Mouse (Mus musculus) forelimb bud, embryonic 11.5 days (tissue): ENCODE measurements around the gene Timm22.

ENCODE experiments used
- DNase-seq: peaks from one replicate; pipeline ENCODE4 v3.0.0-alpha.2; 2012; ENCODE audit warnings: low read depth, low spot score

Gene Timm22

DNA sequence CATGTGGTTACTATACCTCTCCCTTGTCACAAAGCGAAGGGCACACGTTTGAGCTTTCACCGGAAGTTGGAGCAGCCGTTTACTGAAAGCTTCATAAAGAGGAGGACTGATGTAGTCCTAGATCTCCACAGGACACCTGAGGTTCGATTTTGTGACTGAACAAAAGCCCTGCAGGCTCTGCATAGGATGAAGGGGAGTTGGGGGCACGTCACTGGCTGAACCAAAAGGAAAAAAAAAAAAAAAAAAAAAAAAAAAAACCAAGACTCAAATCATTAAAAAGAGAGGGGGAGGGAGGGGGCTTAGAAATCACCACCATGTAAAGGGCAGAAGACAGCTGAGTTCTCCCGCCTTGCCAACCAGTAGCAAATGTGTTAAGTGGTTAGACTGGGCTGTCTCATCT lies 18.0 kb upstream of the Timm22 start:
- no peak for DNase-seq

DNA sequence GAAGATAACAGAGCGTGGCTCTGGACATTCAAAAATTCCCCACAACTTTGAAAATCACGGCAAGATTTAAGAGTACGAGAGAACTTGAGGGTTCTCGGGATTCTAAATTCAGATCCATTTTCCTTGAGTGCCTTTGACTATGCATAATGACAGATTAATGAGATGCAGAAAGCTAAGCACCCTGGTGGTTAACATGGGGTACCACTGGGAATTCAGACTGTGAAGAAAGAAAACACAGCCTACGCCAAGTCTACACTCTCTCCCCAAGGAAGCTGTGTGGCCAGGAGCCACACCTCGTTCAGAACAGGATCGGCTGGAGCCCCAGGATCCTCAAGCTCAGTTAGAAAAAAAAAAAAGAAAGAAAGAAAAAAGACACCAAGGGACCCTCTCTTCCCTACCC lies 14.2 kb upstream of the Timm22 start:
- no peak for DNase-seq

DNA sequence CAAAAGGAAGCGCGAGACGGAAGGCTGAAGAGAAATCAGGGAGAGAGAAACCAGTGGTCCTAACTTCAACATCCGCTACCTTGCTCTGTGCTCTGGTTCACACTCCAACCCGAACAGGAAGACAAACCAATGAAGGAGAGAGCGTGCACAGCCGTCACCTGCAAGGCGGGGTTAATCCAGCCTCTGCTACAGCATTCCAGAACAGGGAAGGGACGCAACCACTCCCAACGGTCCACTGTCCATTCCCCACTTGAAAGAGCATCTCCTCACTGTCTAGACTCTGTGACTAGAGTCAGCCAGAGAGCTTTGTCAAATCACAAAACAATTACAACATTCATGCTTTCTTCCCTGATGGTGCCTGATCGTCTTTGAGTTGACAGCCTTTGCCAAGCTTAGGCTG lies 13.8 kb upstream of the Timm22 start:
- DNase-seq, result no peak

DNA sequence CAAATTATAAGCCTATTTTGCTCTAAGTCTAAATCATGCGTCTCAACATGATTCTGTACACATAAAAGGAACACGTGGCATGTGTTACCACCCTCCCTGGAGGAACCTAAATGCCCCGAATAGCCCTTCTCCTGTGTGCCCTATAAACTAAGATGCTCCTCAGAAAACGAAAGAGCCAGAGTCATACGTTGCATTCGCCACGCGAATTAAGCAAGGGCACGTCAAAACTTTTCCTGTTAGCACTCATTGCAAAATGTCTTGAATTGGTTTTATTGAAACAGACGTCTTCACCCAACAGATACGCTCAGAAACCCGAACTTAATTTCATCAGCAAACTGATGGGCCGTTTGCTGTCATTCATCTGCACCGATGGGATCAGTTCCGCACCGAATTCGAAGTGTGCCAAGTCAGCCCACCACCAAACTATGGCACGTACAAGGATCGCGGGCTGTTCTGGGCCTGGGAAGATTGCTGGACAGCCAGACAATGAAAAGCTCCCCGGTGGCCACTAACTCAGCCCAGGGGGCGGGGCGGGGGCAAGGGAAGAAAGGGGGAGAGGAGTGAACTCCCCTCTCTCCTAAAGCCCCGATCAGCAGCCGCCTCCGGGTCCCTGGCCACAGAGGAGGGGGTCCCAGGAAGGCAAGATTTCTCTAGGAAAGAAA lies 9.0 kb upstream of the Timm22 start:
- peak; percentile 36 for DNase-seq

DNA sequence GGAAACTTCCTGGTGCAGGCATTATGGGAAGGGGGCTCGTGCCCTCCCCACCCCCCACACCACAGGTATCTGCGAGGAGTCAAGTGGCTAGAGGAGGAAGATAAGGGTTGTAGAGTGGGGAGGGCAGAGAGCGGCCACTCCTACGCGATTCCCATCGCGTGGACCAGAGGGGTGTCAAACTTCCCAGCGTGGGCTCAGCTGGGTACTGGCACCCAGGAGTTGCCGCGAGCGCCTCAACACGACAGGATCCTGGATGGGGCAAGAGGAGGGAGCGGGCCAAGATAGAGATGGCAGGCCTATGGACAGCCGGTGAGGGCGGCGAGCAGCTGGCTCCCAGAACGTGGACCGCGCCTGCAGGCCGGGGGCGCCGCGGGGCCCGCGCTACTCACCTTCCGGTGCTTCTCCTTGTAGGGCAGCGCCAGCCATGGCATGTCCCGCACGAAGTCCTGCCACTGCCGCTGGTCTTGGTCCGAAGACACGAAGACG lies 8.4 kb upstream of the Timm22 start:
- DNase-seq, result no peak

DNA sequence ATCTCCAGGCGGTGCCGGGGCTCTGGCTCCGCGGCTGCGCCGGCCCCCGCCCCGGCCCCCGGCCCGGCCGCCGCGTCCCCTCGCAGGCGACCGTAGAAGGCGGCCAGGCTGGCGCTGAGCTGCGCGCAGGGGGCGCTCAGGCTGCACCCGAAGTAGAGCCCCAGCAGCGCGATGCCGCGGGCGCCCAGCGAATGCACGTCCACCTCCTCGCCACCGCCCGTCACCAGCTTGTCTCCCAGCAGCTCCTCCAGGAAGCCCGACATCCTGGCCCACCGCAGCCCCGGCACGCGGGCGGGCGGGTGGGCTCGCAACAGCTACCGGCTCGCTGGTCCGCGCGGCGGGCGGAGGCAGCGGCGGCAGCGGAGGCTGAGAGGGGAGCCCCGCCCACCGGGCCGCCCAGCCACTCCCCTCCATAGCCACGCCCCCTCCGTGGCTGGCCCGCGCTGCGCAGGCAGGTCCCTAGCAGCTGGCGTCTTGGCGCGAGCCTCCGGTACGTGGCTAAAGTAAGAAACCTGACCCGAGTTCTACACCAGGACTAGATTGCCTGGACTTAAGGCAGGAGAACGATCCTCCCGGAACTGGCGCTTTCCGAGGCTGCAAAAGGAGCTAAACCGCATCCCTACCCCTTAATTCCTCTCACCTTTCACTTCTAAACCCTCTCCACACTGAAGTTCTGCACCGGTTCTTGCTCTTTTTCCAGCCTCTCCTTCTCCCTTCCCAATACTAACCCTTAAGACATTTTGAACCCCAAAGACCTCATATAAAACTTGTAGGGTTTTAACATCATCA lies 7.8 kb upstream of the Timm22 start, which contains the start of gene Nxn:
TSS of gene Nxn (minus strand) at position 343 of the 789 bp plus-strand sequence.
- peak; percentile 91 for DNase-seq

DNA sequence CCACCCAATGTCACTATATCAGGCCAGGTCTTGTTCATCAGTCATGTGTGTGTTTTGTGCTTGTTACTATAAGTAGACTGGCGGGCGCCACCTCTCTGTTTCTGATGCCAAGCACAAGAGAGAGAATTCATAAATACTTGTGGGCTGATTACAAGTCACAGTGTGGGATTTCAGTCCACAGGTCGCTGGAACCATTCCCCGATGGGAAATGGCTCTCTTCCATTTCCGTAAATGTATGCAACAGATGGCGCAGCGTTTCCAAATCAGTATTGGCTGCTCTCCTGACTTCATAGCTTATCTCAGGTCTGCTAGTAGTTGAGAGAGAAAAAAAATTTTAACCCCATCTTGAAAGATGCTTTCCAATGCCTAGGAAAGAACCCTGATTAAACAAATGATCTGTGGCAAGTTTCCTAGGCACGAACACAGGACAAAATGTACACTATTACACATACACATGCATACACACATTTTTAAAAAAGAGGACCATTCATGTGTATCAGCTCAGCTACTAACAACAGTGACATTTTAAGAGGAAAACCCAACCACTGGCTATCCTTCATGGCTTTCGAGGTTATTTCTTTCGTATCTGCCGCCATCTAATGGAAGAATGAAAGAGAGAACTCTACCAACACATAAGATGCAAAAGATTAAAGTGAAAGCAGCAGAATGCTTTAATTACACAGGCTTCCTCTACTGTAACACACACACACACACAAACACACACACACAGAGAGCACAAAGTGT lies 7.0 kb upstream of the Timm22 start:
- peak; percentile 58 for DNase-seq

DNA sequence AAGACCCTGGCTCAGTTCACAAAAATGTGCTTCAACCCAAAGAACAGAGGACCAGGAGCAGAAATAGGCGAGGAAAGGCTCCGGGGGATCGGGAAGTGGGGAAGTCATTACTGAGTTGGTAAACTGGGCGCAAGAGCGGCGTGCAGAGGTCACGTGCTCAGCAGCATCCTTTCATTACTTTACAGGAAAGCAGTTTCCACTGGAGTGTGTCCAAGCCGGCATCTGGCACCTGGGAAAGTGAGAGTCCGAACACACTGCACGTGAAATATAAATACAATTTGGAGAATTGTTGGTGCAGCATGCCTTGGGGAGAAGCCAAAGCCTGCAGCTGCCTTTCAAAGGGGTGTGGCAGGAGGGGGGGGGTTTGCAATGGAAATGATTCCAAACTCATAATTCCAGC lies 5.4 kb upstream of the Timm22 start:
- DNase-seq, result no peak

DNA sequence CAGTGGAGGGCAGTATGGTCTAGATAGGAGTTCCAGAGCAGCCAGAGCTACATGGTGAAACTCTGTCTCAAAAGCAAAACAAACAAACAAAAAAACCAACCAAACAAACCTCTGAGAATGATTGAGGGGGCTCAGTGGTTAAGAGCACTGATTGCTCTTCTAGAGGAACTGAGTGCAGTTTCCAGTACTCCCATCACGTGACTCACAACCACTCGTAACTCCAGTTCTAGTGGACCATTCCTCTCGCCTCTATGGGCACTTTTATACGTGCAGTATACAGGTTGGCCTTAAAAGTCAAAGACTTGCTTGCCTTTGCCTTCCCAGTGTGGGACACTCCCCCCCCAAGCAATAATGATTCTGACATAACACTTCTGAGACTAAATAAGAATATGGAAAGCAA lies 1.6 kb upstream of the Timm22 start:
- DNase-seq, result no peak

DNA sequence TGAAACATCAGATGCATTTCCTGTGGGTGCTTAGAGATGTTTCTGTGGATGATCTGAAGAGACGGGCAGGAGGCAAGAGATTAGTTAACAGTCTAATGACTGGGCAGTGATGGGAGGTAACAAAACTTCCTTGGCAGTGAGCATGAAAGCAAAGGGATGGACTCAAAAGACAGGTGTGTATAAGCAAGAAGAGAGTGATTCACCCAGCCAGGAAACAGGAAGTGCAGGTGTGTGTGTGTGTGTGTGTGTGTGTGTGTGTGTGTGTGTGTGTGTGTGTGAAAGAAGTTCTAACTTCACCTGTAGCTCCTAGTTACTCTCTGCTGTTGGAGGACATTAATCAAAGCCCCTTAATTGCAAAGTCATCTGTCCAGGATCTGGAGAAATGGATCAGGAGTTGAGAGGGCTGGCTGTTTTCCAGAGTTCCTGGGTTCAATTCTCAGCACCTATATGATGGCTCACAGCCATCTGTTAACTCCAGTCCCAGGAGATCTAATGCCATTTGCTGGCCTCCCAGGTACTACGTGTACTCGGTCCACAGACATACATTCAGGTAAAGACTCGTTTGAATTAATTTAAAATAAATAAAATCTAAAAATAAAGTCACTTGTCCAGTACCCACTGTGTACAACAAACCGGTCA lies 1.0 kb upstream of the Timm22 start:
- DNase-seq, result no peak

DNA sequence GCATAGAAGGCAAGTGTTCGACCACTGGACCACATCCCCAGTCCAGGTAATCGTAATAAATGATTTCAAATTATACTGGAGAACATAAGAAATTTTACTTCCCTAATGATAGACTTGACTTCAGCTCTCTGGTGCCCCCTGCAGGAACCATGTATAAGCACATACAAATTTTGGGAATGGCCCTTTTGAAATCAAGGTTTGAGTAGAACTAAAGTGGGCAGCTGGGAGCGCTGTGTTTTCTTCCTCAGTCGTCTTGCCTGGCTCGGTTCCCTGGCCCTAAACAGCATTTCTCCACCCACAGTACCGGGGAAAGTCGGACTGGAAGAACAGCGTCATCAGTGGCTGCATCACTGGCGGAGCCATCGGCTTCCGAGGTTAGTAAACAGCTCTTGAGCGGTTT lies 4.1 kb downstream of the Timm22 start:
- DNase-seq, result peak; percentile 62

DNA sequence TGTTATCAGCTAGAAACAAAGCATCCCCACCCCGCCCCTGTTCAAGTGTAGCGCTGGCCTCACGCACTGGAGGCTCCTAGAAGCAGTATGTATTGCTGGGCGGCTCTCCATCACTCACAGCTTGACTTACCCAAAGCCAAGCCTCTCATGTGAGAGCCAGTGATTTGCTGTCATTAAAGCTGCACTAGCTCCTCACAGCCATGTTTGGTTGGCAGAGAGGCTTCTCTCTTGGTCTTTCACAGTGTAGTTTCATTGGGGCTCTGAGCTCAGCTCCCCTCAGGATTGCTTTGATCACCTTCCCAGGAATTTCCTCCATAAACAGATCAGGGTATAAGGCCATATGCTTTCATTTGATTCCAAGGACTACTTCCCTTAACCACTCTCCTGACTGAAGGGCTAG lies 6.5 kb downstream of the Timm22 start:
- DNase-seq, result no peak

DNA sequence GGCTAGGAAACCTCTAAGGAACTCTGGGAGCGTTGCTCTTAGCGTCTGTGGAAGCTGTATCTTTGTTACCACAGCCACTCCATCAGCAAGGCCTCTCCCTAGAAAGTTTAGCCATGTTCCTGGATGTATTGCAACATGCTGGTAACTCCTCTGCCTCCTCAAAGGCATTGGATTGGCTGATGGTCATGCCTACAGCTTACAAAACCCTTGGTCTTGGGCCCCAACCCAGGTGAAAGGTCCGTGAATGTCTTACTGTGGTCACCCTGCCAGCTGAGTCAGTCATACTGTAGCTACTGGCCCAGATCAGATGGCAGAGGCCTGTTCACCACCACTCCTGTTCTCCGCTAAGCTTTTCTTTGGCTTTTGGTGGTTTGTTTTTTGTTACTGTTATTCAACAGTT lies 8.2 kb downstream of the Timm22 start:
- no peak for DNase-seq

DNA sequence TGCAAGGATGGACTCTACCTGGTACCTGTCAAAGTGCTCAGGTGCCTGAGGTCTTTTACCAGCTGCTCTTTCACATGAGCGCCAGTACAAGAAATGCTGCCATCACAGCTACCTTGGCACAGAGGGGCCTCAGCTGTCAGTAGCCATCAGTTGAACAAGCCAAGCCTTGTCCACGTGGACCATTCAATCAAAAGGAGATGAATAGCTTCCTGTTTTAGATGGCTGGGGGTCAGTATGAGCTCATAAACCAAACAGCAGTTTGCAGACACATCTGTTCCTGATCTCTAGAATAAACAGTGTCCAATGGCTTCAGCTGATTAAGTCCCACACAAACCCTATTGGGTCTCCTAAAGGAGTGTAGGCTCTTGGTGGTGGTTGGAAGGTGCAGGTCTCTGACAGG lies 9.2 kb downstream of the Timm22 start:
- DNase-seq, result peak; percentile 38

DNA sequence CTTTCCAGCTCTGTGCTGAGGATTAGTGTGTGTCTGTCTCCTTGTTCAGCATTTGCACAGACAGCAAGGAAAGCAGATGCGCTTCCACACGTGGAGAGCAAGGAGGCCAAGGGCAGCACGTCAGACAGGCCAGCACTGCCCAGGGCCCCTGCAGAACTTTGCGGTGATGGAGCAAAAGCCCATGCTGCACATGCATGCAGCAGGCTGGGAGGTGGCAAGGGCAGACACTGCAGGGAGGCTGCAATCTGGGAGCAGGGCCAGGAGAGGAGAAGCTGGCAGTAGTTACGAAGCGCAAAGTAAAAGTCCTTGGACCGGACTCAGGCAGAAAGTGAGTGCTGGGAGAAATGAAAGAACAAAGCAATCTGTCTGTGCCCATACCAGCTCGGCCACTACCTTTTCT lies 11.7 kb downstream of the Timm22 start:
- no peak for DNase-seq

DNA sequence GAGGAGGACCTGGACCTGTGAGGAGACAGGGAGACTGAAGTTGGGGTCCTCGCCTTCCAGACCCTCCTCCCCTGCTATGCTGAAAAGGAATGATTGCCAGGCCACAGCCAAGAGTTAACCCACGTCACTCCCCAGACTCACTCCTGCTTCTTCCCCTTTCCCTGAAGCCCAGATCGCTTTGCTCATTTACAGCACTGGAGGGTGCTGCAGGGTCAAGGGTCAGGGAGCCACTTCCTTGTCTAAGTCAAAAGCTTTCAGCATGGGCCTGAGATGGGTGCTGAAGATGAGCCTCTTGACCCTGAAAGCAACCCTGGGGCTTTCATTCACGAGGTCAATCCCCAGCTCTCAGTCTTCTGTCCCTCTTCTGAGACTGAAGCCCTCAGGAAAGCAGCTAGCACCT lies 12.4 kb downstream of the Timm22 start:
- no peak for DNase-seq

DNA sequence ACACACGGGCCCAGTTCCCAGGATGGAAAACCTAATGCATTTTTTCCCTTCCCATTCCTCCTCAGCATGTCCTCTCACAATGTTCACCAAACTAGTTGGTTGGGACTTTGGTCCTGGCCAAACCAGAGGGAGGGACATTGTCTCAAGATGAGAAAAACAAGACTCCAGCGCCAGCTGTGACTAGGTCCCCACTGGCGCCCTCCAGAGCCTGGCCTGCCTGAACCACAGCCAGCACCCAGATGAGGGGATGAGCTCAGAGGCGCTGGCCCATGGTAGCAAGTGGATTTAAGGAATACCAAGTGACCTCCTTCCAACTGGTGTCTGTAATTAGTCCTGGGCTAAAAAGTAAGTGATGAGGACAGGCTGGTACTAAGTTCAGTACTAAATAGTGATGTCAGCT lies 14.1 kb downstream of the Timm22 start:
- DNase-seq, result no peak

DNA sequence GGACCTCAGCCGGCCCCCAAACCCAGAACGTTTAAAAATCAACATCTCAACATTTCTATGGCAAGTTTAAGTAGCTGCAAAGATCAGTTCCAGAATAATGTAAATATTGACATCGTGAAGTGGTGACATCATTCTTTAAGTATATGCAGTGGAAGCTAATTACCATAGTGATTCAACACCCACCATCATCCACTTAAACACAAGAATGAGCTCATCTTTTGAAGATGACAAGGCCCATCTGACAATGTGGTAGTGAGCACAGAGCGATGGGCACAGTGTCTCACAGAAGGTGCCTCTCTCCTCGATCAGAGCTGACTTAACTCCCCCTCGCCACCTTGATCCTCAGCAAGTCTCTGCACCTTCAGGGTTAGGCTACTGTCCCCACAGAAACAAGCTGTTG lies 19.0 kb downstream of the Timm22 start:
- DNase-seq, result no peak

DNA sequence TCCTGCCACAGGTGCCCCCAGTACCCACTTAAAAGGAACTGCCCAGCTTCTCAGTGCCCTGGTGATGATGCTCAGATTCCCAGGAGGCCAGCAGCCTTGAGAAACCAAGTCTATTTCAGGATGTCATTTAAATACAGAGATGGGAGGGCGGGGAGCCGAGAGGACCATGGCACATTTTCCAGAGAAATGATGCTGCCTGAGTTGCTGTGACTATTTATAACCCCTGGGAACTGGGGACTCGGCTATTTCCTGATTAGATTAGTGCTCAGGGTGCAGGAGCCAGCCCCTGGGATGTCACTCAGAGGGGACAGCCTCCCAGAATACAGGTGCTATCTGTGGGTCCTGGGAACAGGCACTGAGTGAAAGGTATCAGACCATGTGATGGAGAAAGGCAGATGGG lies 21.0 kb downstream of the Timm22 start:
- no peak for DNase-seq

DNA sequence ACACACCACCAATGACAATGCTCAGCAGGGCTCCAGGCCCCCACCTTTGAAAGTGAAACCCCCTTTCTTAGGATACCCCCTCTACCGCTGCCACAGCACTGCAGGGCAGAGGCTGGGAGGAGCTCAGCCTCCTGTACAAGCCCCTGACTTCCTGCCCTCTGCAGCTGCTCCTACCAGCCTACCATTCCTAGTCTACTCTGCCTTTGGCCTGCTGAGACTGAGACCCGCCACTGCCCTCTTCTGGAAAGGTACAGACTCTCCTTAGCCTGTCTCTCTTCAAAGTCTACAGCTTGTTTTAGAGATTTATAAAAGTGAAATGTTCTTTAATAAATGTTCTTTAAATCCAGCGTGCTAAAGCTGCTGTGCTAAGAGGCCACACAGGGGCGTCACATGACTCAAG lies 22.3 kb downstream of the Timm22 start:
- no peak for DNase-seq

DNA sequence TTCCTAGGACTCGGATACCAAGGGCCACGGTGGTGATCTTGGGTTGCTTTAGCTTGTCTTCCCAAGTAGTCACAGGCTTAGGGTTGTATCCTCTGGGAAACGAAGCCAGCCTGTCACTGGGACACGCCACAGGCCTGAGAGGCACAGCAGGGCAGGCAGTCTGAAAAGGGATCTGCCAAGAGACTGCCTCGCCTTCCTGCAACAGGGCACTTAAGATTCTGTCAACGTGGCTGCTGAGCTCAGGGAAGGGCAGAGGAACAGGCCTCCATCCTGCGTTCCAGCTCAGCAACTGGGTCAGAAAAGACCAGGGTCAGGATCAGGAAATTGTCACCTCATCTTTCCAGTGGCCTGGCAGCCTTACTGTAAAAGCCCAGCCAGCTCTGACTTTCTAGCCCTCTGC lies 22.8 kb downstream of the Timm22 start:
- DNase-seq, result no peak
